Mouse (Mus musculus) stomach, postnatal 0 days (tissue): ENCODE data around the gene Cpd.

Source experiments
- CTCF ChIP-seq: IDR thresholded peaks from 2 replicates; pipeline ENCODE4 v1.5.1; 2016; ENCODE audit warnings: antibody characterized with exemption, low read depth, mild to moderate bottlenecking, moderate library complexity
- EP300 ChIP-seq: optimal IDR thresholded peaks from 2 replicates; pipeline ENCODE3; 2016; ENCODE audit warnings: antibody characterized with exemption

DNA sequence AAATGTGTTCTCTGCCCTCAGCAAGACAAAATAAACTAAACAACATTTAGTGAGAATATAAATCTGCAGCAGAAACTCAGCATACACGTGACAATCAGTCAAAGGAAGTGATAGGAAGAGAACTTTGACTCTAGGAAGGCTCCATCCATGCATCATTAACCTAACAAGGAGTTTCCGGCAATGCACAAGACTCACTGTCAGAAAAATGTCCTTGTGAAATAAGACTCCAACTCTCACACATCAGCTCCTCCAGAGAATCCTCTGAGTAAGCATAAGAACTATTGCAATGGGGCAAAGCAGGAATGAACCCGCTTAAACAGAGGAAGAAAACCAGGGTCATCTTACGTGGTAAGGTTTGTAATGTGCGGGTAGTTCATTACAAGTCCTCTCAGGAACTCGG, 49.6 kb downstream of the Cpd start:
- TF ChIP-seq CTCF (no peak), EP300 (no peak)
